Mouse (Mus musculus) heart, postnatal 0 days (tissue): Measurements from ENCODE around the gene Bcl9l.

Experiments used
- CTCF ChIP-seq: IDR thresholded peaks from 2 replicates; pipeline ENCODE4 v1.5.1; 2016; ENCODE audit warnings: antibody characterized with exemption, control low read depth, low read depth
- EP300 ChIP-seq: IDR thresholded peaks from 2 replicates; pipeline ENCODE4 v1.6.1; 2016; ENCODE audit warnings: antibody characterized with exemption, low read depth

GRCm38 (mm10) chr9:44508721-44509486, 26.3 kb downstream of the Bcl9l start:
- TF ChIP-seq CTCF (no peak), EP300 (0 out of 2 replicates have a peak, but pooled peaks have one; percentile 27)
